8 mouse cellular contexts compared by ENCODE assay signal in the genomic region with DNA sequence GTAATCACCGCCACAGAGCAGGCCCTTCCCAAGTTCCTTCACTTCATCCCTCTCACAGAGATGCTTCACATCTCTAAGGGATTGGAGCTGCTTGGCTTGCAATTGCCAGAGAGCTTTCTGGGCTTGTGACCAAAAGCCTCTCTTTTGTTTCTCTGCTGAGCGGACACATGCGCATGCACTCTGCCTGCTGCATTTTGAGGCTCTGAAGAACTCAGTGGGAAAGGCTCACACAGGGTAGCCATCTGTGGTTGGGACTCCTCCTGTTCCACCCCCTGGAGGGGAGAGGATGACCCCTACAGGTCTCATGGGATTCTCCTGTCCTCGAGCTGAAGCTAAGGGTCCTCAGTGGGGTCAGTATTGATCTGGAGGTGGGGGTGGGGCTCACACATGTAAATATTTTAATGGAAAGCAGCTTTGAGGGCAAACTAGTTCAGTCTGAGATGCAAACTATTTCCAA. TPM values are rescaled to one million over a fixed set of nuclear protein-coding genes. Genes with fewer than 3 reads are reported as not detected.
DNase-seq lines count a peak whose midpoint lies in the region; ATAC-seq lines count a peak whose summit lies in the region.

No protein-coding gene starts in this region.

- H3K36me3 ChIP-seq in forebrain, embryonic 10.5 days (replicated peaks): no peaks in the 10 kb centered on the region
- no peaks in the 10 kb centered on the region for H3K36me3 ChIP-seq in forebrain, embryonic 11.5 days (ENCODE audit: control insufficient read depth, insufficient read depth, low read length)
- no peaks in the 10 kb centered on the region for H3K36me3 ChIP-seq in forebrain, embryonic 13.5 days (ENCODE audit: poor library complexity, severe bottlenecking)

- DNase-seq in forebrain, embryonic 10.5 days (ENCODE audit: extremely low spot score, low spot score): no peak
- no peak for DNase-seq in forebrain, embryonic 11.5 days (ENCODE audit: low spot score)
- peak; percentile 79 for DNase-seq in Muller cell, postnatal 12 days (ENCODE audit: inconsistent ontology term)
- peak; percentile 64 for DNase-seq in heart, postnatal 4 days
- peak; percentile 25 for DNase-seq in mesoderm, embryonic 11.5 days (ENCODE audit: low read depth, low spot score)
- DNase-seq in liver: no peak

- ATAC-seq in forebrain, embryonic 11.5 days (replicated peaks; ENCODE audit: low FRiP score): no peak
- ATAC-seq in forebrain, embryonic 13.5 days: peak; percentile 59
- ATAC-seq in monocyte, adult 5-6 weeks (replicated peaks; ENCODE audit: insufficient number of reproducible peaks, low FRiP score, low TSS enrichment, poor library complexity, severe bottlenecking): no peak

- H3K9me3 ChIP-seq in forebrain, embryonic 10.5 days: no peaks in the 10 kb centered on the region
- no peaks in the 10 kb centered on the region for H3K9me3 ChIP-seq in forebrain, embryonic 11.5 days (ENCODE audit: control insufficient read depth, low read length)
- H3K9me3 ChIP-seq in forebrain, embryonic 13.5 days (replicated peaks): no peaks in the 10 kb centered on the region

- 67% methylated on average over 4 of the region's 4 CpGs for WGBS in forebrain, embryonic 10.5 days
- WGBS in forebrain, embryonic 11.5 days: 66% methylated on average over 4 of the region's 4 CpGs
- 39% methylated on average over 4 of the region's 4 CpGs for WGBS in forebrain, embryonic 13.5 days

- H3K27me3 ChIP-seq in forebrain, embryonic 10.5 days (ENCODE audit: poor library complexity, severe bottlenecking): no peaks in the 10 kb centered on the region
- no peaks in the 10 kb centered on the region for H3K27me3 ChIP-seq in forebrain, embryonic 11.5 days (ENCODE audit: control insufficient read depth, insufficient read depth, low read length)
- H3K27me3 ChIP-seq in forebrain, embryonic 13.5 days: no peaks in the 10 kb centered on the region

- peaks cover 29% of the 10 kb centered on the region for H3K4me1 ChIP-seq in forebrain, embryonic 10.5 days
- H3K4me1 ChIP-seq in forebrain, embryonic 11.5 days (replicated peaks; ENCODE audit: control insufficient read depth, insufficient read depth, low read length): no peaks in the 10 kb centered on the region; the same call in 1 of the 2 replicates
- H3K4me1 ChIP-seq in forebrain, embryonic 13.5 days: peaks cover 12% of the 10 kb centered on the region

- no peak overlapping the region for H3K9ac ChIP-seq in forebrain, embryonic 11.5 days (ENCODE audit: low read length)
- H3K9ac ChIP-seq in forebrain, embryonic 13.5 days: no peak overlapping the region

- no peak overlapping the region for H3K4me3 ChIP-seq in forebrain, embryonic 10.5 days
- H3K4me3 ChIP-seq in forebrain, embryonic 11.5 days (ENCODE audit: low read depth, low read length): no peak overlapping the region
- H3K4me3 ChIP-seq in forebrain, embryonic 13.5 days: no peak overlapping the region

- peak overlapping the region; percentile 60; the same call in 1 of the 2 replicates for H3K27ac ChIP-seq in forebrain, embryonic 10.5 days
- H3K27ac ChIP-seq in forebrain, embryonic 11.5 days (ENCODE audit: low read depth, low read length): no peak overlapping the region
- H3K27ac ChIP-seq in forebrain, embryonic 13.5 days: peak overlapping the region; percentile 57; the same call in 1 of the 2 replicates

- no peak overlapping the region for H3K4me2 ChIP-seq in forebrain, embryonic 11.5 days (ENCODE audit: low read depth, low read length, severe bottlenecking)
- H3K4me2 ChIP-seq in forebrain, embryonic 13.5 days: no peak overlapping the region

RNA-seq across cellular contexts. Expression of gene Htra1, which starts 30.0 kb away (rescaled TPM):
- 1.4 and 2.1 TPM in 2 replicates for polyA plus RNA-seq in forebrain, embryonic 10.5 days (2016; fragmentation: Nextera tagmentation; extraction: Ambion mirVana)
- 2.7 and 4.2 TPM in 2 replicates for polyA plus RNA-seq in forebrain, embryonic 11.5 days (2014; fragmentation: Nextera tagmentation; extraction: Ambion mirVana)
- polyA plus RNA-seq in forebrain, embryonic 13.5 days (2015; fragmentation: Nextera tagmentation; extraction: Ambion mirVana): 9.3 and 9.7 TPM in 2 replicates
- total RNA-seq in heart, postnatal 4 days (2021): 100 to 1,000 TPM; 125 to 139 TPM
- total RNA-seq in monocyte, adult 5-6 weeks (2017): 0.39 TPM in 1 of 3 replicates, not detected in the others

Comparison
In these comparisons a context has a peak if more than half of its experiments do, and no peak if none do; other contexts are left out.
1. DNase-seq: peak in Muller cell, postnatal 12 days (single experiment), heart, postnatal 4 days (single experiment) and mesoderm, embryonic 11.5 days (single experiment); none in forebrain, embryonic 10.5 days (single experiment), forebrain, embryonic 11.5 days (single experiment) and liver (single experiment).